Comparison of ENCODE assay signal across 22 mouse cellular contexts in genomic region chr4:151005656-151006318, GRCm38 (mm10). TPM values are rescaled to one million over a fixed set of nuclear protein-coding genes. Genes with fewer than 3 reads are reported as not detected.
DNase-seq lines count a peak whose midpoint lies in the region; ATAC-seq lines count a peak whose summit lies in the region.
"Had no signal": no experiment of that assay in that cellular context is flagged by ENCODE, and none has a peak within 500 bp of the region (broad histone marks: within the 10 kb centered on the region; RNA-seq: fewer than 3 reads in every experiment).

No protein-coding gene starts in this region.

- peak; percentile 66 for DNase-seq in 3T3-L1 (ENCODE audit: low read depth, low spot score)
- peak; percentile 35 for DNase-seq in T-cell, adult 2 months (ENCODE audit: low spot score)
- peak; percentile 47 for DNase-seq in thymus, postnatal 0 days (ENCODE audit: low spot score)
- DNase-seq in urinary bladder, postnatal 4 days (ENCODE audit: low spot score in 2 of 2), result no peak
- DNase-seq in kidney, postnatal 14 days, result no peak
- no peak for DNase-seq in adrenal gland, adult 2 months
- DNase-seq in cerebellum, postnatal 4 days (ENCODE audit: low spot score in 2 of 2), result no peak
- DNase-seq: cerebellum, adult 11-12 months; cerebellum, postnatal 36 days; gastrocnemius, postnatal 14 days; heart, postnatal 36 days; lung, postnatal 36 days; right cerebral cortex, postnatal 14 days had no signal

- peak; percentile 79 for ATAC-seq in megakaryocyte, adult 5-6 weeks (ENCODE audit: poor library complexity, severe bottlenecking)

RNA-seq across cellular contexts. Expression of gene Uts2, which starts 8.9 kb away (rescaled TPM):
- total RNA-seq in megakaryocyte, adult 5-6 weeks (2015), result not detected in 2 replicates
- total RNA-seq in megakaryocyte, adult 5-6 weeks (2017), result not detected in 2 replicates
- 0.47 TPM in 1 of 2 replicates, not detected in the other for polyA plus RNA-seq in thymus, postnatal 0 days (2015; fragmentation: Nextera tagmentation; extraction: Ambion mirVana)
- total RNA-seq in adrenal gland, adult 2 months (2021), result not detected
- not detected in 2 replicates for polyA plus RNA-seq in adrenal gland, adult 2 months (2012; rRNA removed)
- total RNA-seq: gastrocnemius, postnatal 14 days; heart, postnatal 36 days; layer of hippocampus, adult 2 months; left cerebral cortex, adult 8-10 months; midbrain, postnatal 0 days had no signal
- polyA plus RNA-seq: embryonic facial prominence, embryonic 13.5 days; heart, embryonic 10.5 days; kidney, embryonic 14.5 days; limb, embryonic 14.5 days; liver, embryonic 16.5 days; midbrain, postnatal 0 days had no signal

RNA-seq across cellular contexts. Expression of gene Per3, which starts 38.7 kb away (rescaled TPM):
- total RNA-seq in megakaryocyte, adult 5-6 weeks (2015), result 0.94 and 1.6 TPM in 2 replicates
- 1.2 and 1.5 TPM in 2 replicates for total RNA-seq in megakaryocyte, adult 5-6 weeks (2017)
- polyA plus RNA-seq in thymus, postnatal 0 days (2015; fragmentation: Nextera tagmentation; extraction: Ambion mirVana), result 2.5 and 2.8 TPM in 2 replicates
- total RNA-seq in adrenal gland, adult 2 months (2021), result 10 to 100 TPM in 1 of 2 experiments, 1 to 10 TPM in 1; 5.0 to 15.2 TPM
- 13.6 and 22.6 TPM in 2 replicates for polyA plus RNA-seq in adrenal gland, adult 2 months (2012; rRNA removed)

RNA-seq across cellular contexts. Expression of gene Vamp3, which starts 52.0 kb away (rescaled TPM):
- 134 and 150 TPM in 2 replicates for total RNA-seq in megakaryocyte, adult 5-6 weeks (2015)
- total RNA-seq in megakaryocyte, adult 5-6 weeks (2017), result 71.5 and 95.3 TPM in 2 replicates
- 65.1 and 73.3 TPM in 2 replicates for polyA plus RNA-seq in thymus, postnatal 0 days (2015; fragmentation: Nextera tagmentation; extraction: Ambion mirVana)
- 10 to 100 TPM; 63.6 to 67.0 TPM for total RNA-seq in adrenal gland, adult 2 months (2021)
- 11.4 and 12.7 TPM in 2 replicates for polyA plus RNA-seq in adrenal gland, adult 2 months (2012; rRNA removed)

Comparison
In these comparisons a context has a peak if more than half of its experiments do, and no peak if none do; other contexts are left out.
1. DNase-seq: peak in 3T3-L1 (single experiment), T-cell, adult 2 months (single experiment) and thymus, postnatal 0 days (single experiment); none in urinary bladder, postnatal 4 days (0 of 2), kidney, postnatal 14 days (single experiment), adrenal gland, adult 2 months (single experiment) and cerebellum, postnatal 4 days (0 of 2).